Mouse (Mus musculus) CH12.LX (cell line): ENCODE data around the gene Iqsec3. TPM values are rescaled to one million over a fixed set of nuclear protein-coding genes. Genes with fewer than 3 reads are reported as not detected.
A peak's percentile ranks its signal among the peaks of the same experiment; 100 is the strongest.

Source experiments
- DNase-seq: peaks from one replicate; pipeline ENCODE4 v3.0.0-alpha.2; 2013; ENCODE audit errors: extremely low read depth
- H3K27ac ChIP-seq: 2 replicates; pipeline ENCODE4 v1.5.1; 2012; ENCODE audit warnings: low read depth, mild to moderate bottlenecking, control low read depth, moderate library complexity; ENCODE audit not compliant: insufficient read depth
- H3K27me3 ChIP-seq: replicated peaks from 2 replicates; pipeline ENCODE3; 2012; ENCODE audit warnings: inconsistent platforms
- H3K36me3 ChIP-seq, 2 experiments: replicated peaks in 1 of 2; 2 replicates each; pipeline versions ENCODE3 to v1.6.1; 2012; ENCODE audit warnings: inconsistent platforms in 1 of 2, low read length in 1 of 2, mild to moderate bottlenecking in 1 of 2, mixed read lengths in 1 of 2, moderate library complexity in 1 of 2; ENCODE audit not compliant: control insufficient read depth in 1 of 2, insufficient read depth in 1 of 2
- H3K4me1 ChIP-seq, 2 experiments: 2 replicates each; pipeline ENCODE4 v1.6.1; 2012; ENCODE audit warnings: inconsistent platforms in 1 of 2, moderate library complexity in 1 of 2; ENCODE audit not compliant: insufficient read depth in 2 of 2, control insufficient read depth in 1 of 2
- H3K4me2 ChIP-seq: 2 replicates; pipeline ENCODE4 v1.6.1; 2012; ENCODE audit warnings: low read depth, mild to moderate bottlenecking, control low read depth; ENCODE audit not compliant: poor library complexity, insufficient read depth, severe bottlenecking
- H3K4me3 ChIP-seq, 3 experiments: fragments of 150-350 bp in 1 of 3; sonication (generic) in 1 of 3; replicated peaks in 1 of 3; 2 replicates each; pipeline versions ENCODE3 to v1.5.1; 2011 to 2012; ENCODE audit warnings: low read depth in 2 of 3, low read length in 2 of 3, mild to moderate bottlenecking in 2 of 3, moderate library complexity in 2 of 3, control low read depth in 1 of 3, improper control_type of control experiment in 1 of 3, inconsistent platforms in 1 of 3, mixed read lengths in 1 of 3; ENCODE audit not compliant: poor library complexity in 1 of 3
- H3K79me2 ChIP-seq: replicated peaks from 2 replicates; pipeline ENCODE4 v1.6.1; 2012; ENCODE audit warnings: mild to moderate bottlenecking, moderate library complexity; ENCODE audit not compliant: control insufficient read depth, poor library complexity, insufficient read depth, severe bottlenecking; ENCODE audit errors: extremely low read depth
- H3K9ac ChIP-seq: 2 replicates; pipeline ENCODE4 v1.6.1; 2012; ENCODE audit warnings: low read depth, mild to moderate bottlenecking, control low read depth, moderate library complexity; ENCODE audit not compliant: insufficient read depth
- H3K9me3 ChIP-seq: replicated peaks from 2 replicates; pipeline ENCODE3; 2012; ENCODE audit warnings: low read length, inconsistent platforms, mixed read lengths
- BHLHE40 ChIP-seq: IDR thresholded peaks from 2 replicates; pipeline ENCODE4 v1.6.1; 2011; ENCODE audit warnings: mild to moderate bottlenecking, low read depth, low read length, improper control_type of control experiment
- CHD2 ChIP-seq: IDR thresholded peaks from 2 replicates; pipeline ENCODE4 v1.6.1; 2011; ENCODE audit warnings: low read length, improper control_type of control experiment
- CTCF ChIP-seq, 2 experiments: IDR thresholded peaks in 1 of 2; conservative IDR thresholded peaks in 1 of 2; 2 replicates each; pipeline ENCODE4 v1.5.1; 2011 to 2012; ENCODE audit warnings: low read depth in 2 of 2, low read length in 2 of 2, improper control_type of control experiment in 1 of 2, inconsistent platforms in 1 of 2, mild to moderate bottlenecking in 1 of 2, moderate library complexity in 1 of 2
- E2F4 ChIP-seq: IDR thresholded peaks from 2 replicates; pipeline ENCODE4 v1.6.1; 2011; ENCODE audit warnings: low read depth, low read length, improper control_type of control experiment; ENCODE audit not compliant: insufficient replicate concordance
- ELF1 ChIP-seq: IDR thresholded peaks from 2 replicates; pipeline ENCODE4 v1.6.1; 2014; ENCODE audit warnings: low read depth, mild to moderate bottlenecking, inconsistent platforms, low read length, improper control_type of control experiment
- HCFC1 ChIP-seq: IDR thresholded peaks from 2 replicates; pipeline ENCODE4 v1.6.1; 2012; ENCODE audit warnings: low read depth, mild to moderate bottlenecking, inconsistent platforms, low read length, improper control_type of control experiment
- IRF4 ChIP-seq: IDR thresholded peaks from 2 replicates; pipeline ENCODE4 v1.6.1; 2014; ENCODE audit warnings: low read depth, mild to moderate bottlenecking, inconsistent platforms, low read length, improper control_type of control experiment
- JUND ChIP-seq: conservative IDR thresholded peaks from 2 replicates; pipeline ENCODE4 v1.6.1; 2011; ENCODE audit warnings: low read depth, low read length, improper control_type of control experiment
- MAFK ChIP-seq: IDR thresholded peaks from 2 replicates; pipeline ENCODE4 v1.6.1; 2011; ENCODE audit warnings: low read length, improper control_type of control experiment; ENCODE audit not compliant: insufficient replicate concordance
- MAX ChIP-seq: IDR thresholded peaks from 2 replicates; pipeline ENCODE4 v1.6.1; 2011; ENCODE audit warnings: low read length, improper control_type of control experiment
- MAZ ChIP-seq: IDR thresholded peaks from 2 replicates; pipeline ENCODE4 v1.6.1; 2012; ENCODE audit warnings: low read depth, mild to moderate bottlenecking, inconsistent platforms, low read length, improper control_type of control experiment, moderate library complexity
- MEF2A ChIP-seq: IDR thresholded peaks from 2 replicates; pipeline ENCODE4 v1.6.1; 2014; ENCODE audit warnings: low read depth, mild to moderate bottlenecking, inconsistent platforms, low read length, improper control_type of control experiment, borderline replicate concordance
- NELFE ChIP-seq: IDR thresholded peaks from 2 replicates; pipeline ENCODE4 v1.6.1; 2011; ENCODE audit warnings: low read depth, low read length, improper control_type of control experiment
- NRF1 ChIP-seq: IDR thresholded peaks from 2 replicates; pipeline ENCODE4 v1.6.1; 2014; ENCODE audit warnings: low read depth, mild to moderate bottlenecking, inconsistent platforms, low read length, improper control_type of control experiment, moderate library complexity
- POLR2A ChIP-seq: IDR thresholded peaks from 2 replicates; pipeline ENCODE4 v1.6.1; 2011; ENCODE audit warnings: low read depth, mild to moderate bottlenecking, improper control_type of control experiment, low read length
- RAD21 ChIP-seq: IDR thresholded peaks from 2 replicates; pipeline ENCODE4 v1.6.1; 2011; ENCODE audit warnings: low read depth, mild to moderate bottlenecking, low read length, improper control_type of control experiment, moderate library complexity
- SIN3A ChIP-seq: IDR thresholded peaks from 2 replicates; pipeline ENCODE4 v1.6.1; 2012; ENCODE audit warnings: low read length, improper control_type of control experiment, inconsistent platforms
- SMC3 ChIP-seq: IDR thresholded peaks from 2 replicates; pipeline ENCODE4 v1.6.1; 2011; ENCODE audit warnings: low read depth, low read length, improper control_type of control experiment
- TCF12 ChIP-seq: IDR thresholded peaks from 2 replicates; pipeline ENCODE4 v1.6.1; 2014; ENCODE audit warnings: low read depth, mild to moderate bottlenecking, inconsistent platforms, low read length, improper control_type of control experiment
- USF1 ChIP-seq: IDR thresholded peaks from 2 replicates; pipeline ENCODE4 v1.6.1; 2014; ENCODE audit warnings: low read depth, mild to moderate bottlenecking, inconsistent platforms, low read length, improper control_type of control experiment
- USF2 ChIP-seq: conservative IDR thresholded peaks from 2 replicates; pipeline ENCODE4 v1.6.1; 2011; ENCODE audit warnings: low read depth, low read length, improper control_type of control experiment
- ZC3H11A ChIP-seq: IDR thresholded peaks from 2 replicates; pipeline ENCODE4 v1.6.1; 2012; ENCODE audit warnings: low read depth, mild to moderate bottlenecking, inconsistent platforms, low read length, improper control_type of control experiment
- ZKSCAN1 ChIP-seq: IDR thresholded peaks from 2 replicates; pipeline ENCODE4 v1.6.1; 2012; ENCODE audit warnings: low read depth, inconsistent platforms, low read length, improper control_type of control experiment, borderline replicate concordance
- dilution Hi-C: fragments of 300-500 bp; cut with MboI; formaldehyde crosslinking; loops from 2 replicates; pipeline ENCODE4 v1.14.3; 2020; ENCODE audit warnings: low sequenced_read_pairs; ENCODE audit not compliant: extremely low pct_unique_long_range_greater_than_20kb, extremely low pct_ligation_motif_present
- in situ Hi-C: fragments of 300-500 bp; cut with MboI; formaldehyde crosslinking; loops from 3 replicates; pipeline ENCODE4 v1.14.3; 2019; ENCODE audit warnings: low sequenced_read_pairs, low pct_ligation_motif_present, low pct_unique_long_range_greater_than_20kb, mixed read lengths
- polyA plus RNA-seq: library from polyadenylated mRNA; unstranded; fragments of >175 nt; gene quantifications from 2 replicates; pipeline ENCODE4 v1.2.1, GENCODE M21; 2012; ENCODE audit warnings: low read depth; ENCODE audit not compliant: insufficient read length
- total RNA-seq, 2 experiments: library from RNA; depleted of rRNA; stranded (reverse); fragments of 300-350 nt in 1 of 2; fragments of >200 nt in 1 of 2; gene quantifications; 2 replicates each; pipeline ENCODE4 v1.2.3; 2012 to 2014

Gene Iqsec3
- total and polyA plus RNA-seq, 3 experiments = not detected

GRCm38 (mm10) chr6:121337770-121338518 lies 135.5 kb downstream of the Iqsec3 start:
- dilution Hi-C loops (no loop called here), in situ Hi-C loops (loop anchor here (5.0 to 10.0 kb wide), 2 partner anchors 151 to 197 kb away; no protein-coding TSS in a partner anchor)
- peaks cover 3% of the 10 kb centered on the region for H3K27me3 ChIP-seq
- peaks cover 19 to 50% of the 10 kb centered on the region in 2 experiments for H3K4me1 ChIP-seq
- H3K27ac ChIP-seq = no peak overlapping the region
- peak overlapping the region in 2 of 3 experiments; percentile 68 to 80 for H3K4me3 ChIP-seq
- H3K79me2 ChIP-seq = no peaks in the 10 kb centered on the region
- no peak overlapping the region for H3K9ac ChIP-seq
- peak overlapping the region; percentile 26; the same call in 1 of the 2 replicates for H3K4me2 ChIP-seq
- H3K9me3 ChIP-seq = no peaks in the 10 kb centered on the region
- peak; percentile 96 for DNase-seq
- peaks cover 0 to 13% of the 10 kb centered on the region in 2 experiments for H3K36me3 ChIP-seq
- TF ChIP-seq USF2 (no peak), HCFC1 (peak; percentile 39), ZKSCAN1 (no peak), USF1 (no peak), E2F4 (no peak), ELF1 (no peak), MEF2A (peak; percentile 30; the same call in 1 of the 2 replicates), MAFK (no peak), SMC3 (peak; percentile 97), BHLHE40 (no peak), RAD21 (peak; percentile 95), MAX (no peak), NELFE (peak; percentile 78; the same call in 1 of the 2 replicates), IRF4 (peak; percentile 48; the same call in 1 of the 2 replicates), NRF1 (no peak), CTCF (conservative IDR thresholded peaks at IDR 0.05 in 1 of 2, IDR thresholded peaks at IDR 0.05 in 1 of 2; ENCODE audit: low read depth in 2 of 2, low read length in 2 of 2) (peak; percentile 96 to 99), MAZ (no peak), JUND (no peak), ZC3H11A (peak; percentile 59; the same call in 1 of the 2 replicates), TCF12 (peak; percentile 32; the same call in 1 of the 2 replicates), CHD2 (no peak), POLR2A (no peak), SIN3A (peak; percentile 50; the same call in 1 of the 2 replicates)
- TF ChIP-seq, all 38 proteins: peak for 10
